Mouse (Mus musculus) E14TG2a.4 (cell line): Measurements from ENCODE around the gene Kif14.

ENCODE experiments used
- CTCF ChIP-seq: conservative IDR thresholded peaks from 2 replicates; pipeline ENCODE4 v1.5.1; 2014; ENCODE audit warnings: low read length
- POU5F1 ChIP-seq: IDR thresholded peaks from 2 replicates; pipeline ENCODE4 v1.6.1; 2014; ENCODE audit warnings: low read length, borderline replicate concordance

DNA sequence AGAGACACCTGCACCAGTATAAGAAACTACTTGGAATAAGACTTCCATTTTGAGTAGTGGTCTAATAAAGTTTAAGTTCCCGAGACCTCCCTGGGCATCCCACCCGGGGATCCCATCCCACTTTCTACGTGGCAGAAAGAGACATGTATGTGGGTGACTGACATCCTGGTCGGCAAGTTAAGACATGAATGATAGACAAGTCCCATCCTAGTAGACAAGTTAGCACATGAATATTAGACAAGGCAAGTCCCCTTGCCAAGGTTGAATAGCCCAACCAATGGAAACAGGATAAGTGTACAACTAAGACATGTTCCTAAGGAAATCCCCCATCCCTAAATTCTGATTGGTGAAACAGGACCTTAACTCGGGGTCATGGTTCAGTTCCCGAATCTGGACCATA lies 16.6 kb upstream of the Kif14 start:
- TF ChIP-seq CTCF (no peak), POU5F1 (no peak)
